Mouse (Mus musculus) spleen, adult 2 months (tissue): ENCODE measurements around the gene Tsc22d1.

Source experiments
- CTCF ChIP-seq: fragments of 200-500 bp; IDR thresholded peaks from 2 replicates; pipeline ENCODE4 v1.5.1; 2011; ENCODE audit warnings: mild to moderate bottlenecking, inconsistent platforms; ENCODE audit not compliant: insufficient read depth, insufficient read length, insufficient replicate concordance; ENCODE audit errors: extremely low read depth
- POLR2A ChIP-seq: fragments of 200-500 bp; IDR thresholded peaks from 2 replicates; pipeline ENCODE4 v1.6.1; 2011; ENCODE audit warnings: low read depth, low read length, inconsistent platforms

DNA sequence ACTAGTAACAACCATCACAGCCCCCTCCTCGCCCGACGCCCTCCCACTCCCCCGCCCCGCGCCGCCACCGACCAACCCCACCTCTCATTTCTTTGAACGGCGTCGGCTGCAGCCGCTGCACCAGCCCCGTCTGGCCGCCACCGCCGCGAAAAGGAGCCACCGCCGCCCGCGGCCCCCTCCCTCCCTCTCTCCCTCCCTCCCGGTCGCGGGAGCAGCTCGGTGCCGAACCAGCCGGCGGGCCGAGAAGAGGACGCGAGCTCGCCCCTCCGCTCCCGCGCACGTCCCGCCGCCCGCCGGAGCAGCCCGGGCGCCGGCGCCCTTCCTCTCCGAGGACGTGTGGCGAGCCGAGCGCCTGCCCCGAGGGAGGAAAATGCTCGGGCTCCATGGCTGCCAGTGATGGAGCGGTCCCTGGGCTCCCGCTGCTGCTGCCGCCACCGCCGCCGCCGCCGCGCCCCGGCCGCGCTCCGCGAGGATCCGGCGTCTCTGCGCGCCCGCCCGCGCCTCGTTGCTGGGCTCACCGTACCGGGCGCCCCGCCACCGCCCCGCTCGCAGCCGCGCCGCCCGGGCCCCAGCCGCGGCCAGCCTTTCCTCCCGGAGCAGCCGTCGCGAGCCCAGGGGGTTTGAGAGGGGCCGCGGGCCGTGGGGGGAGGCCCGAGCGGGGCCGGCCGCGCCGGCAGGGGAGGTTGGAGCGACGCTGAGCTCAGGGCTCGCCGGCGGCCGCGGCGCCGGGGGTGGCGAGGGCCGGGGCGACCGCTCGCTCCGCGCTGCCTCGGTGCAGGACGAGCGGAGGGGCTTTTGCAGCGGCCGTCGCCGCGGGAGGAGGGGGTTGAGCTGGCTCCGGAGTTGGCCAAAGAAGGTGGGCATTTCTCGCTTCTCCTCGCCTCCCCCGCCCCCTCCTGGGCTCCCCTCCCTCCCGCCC, at the start of gene Tsc22d1:
- TF ChIP-seq CTCF (no peak), POLR2A (no peak)
